ENCODE assay signal across 7 mouse cellular contexts in the genomic region with DNA sequence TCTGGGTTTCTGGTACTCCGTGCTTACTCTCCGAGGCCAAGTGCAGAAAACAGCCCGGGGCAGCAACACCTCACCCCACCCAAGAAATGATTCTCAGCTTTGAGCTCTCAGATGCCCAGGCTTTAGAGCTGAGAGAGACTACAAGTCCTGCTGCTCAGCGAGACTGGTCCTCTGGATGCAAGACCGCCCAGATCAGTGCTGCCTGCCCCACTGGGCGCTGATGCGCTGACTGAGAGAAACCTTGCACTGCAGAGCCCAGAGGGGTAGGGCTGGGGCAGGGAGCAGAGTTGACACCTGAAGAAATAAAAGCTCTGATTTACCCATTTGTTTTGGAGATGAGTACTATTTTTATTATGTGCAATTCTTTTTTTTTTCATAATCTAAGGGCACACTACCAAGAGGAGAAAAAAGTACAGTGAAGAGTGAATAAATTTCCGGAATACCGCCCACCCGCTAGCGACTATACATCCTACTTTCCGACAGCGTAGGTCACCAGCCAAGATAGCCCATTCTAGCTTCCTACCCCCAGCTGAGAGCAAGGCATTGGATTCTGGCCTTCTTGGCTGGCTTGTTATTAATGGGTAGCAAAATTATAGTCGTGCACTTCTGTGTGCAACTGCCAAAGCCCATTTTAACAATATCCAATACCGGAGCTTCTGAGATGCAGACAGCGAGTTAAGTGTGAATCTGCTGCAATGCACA. TPM values are rescaled to one million over a fixed set of nuclear protein-coding genes. Genes with fewer than 3 reads are reported as not detected.
DNase-seq lines count a peak whose midpoint lies in the region; ATAC-seq and TF ChIP-seq lines count a peak whose summit lies in the region.

Arpp21 (minus strand) TSS at position 243 of the 702 bp plus-strand sequence.

- peak within 1 kb of the TSS; percentile 59 for H3K4me2 ChIP-seq in lung, embryonic 15.5 days
- peak within 1 kb of the TSS; percentile 66 for H3K4me2 ChIP-seq in forebrain, embryonic 16.5 days (ENCODE audit: low read length)
- peak within 1 kb of the TSS; percentile 93 for H3K4me2 ChIP-seq in limb, embryonic 11.5 days (ENCODE audit: low read depth, severe bottlenecking)
- peak within 1 kb of the TSS; percentile 36 for H3K4me2 ChIP-seq in stomach, postnatal 0 days (replicated peaks; ENCODE audit: low read depth)

- peaks cover 63% of the 10 kb centered on the region for H3K27me3 ChIP-seq in lung, embryonic 15.5 days
- no peaks in the 10 kb centered on the region for H3K27me3 ChIP-seq in forebrain, embryonic 16.5 days (replicated peaks; ENCODE audit: control insufficient read depth, insufficient read depth, low read length)
- peaks cover 31% of the 10 kb centered on the region for H3K27me3 ChIP-seq in limb, embryonic 11.5 days (ENCODE audit: control insufficient read depth, insufficient read depth, low read length)
- peaks cover 10% of the 10 kb centered on the region; the same call in 1 of the 2 replicates for H3K27me3 ChIP-seq in stomach, postnatal 0 days (ENCODE audit: control insufficient read depth, insufficient read depth, low read length)

- H3K9ac ChIP-seq in lung, embryonic 15.5 days = no peak within 1 kb of the TSS
- H3K9ac ChIP-seq in forebrain, embryonic 16.5 days (replicated peaks; ENCODE audit: low read depth, low read length) = peak within 1 kb of the TSS; percentile 97
- H3K9ac ChIP-seq in limb, embryonic 11.5 days (ENCODE audit: low read length) = peak within 1 kb of the TSS; percentile 40; the same call in 1 of the 2 replicates
- H3K9ac ChIP-seq in stomach, postnatal 0 days (ENCODE audit: low read length) = no peak within 1 kb of the TSS

- WGBS in lung, embryonic 15.5 days = 27% methylated on average over 16 of the region's 16 CpGs
- WGBS in forebrain, embryonic 16.5 days = 10% methylated on average over 16 of the region's 16 CpGs
- 21% methylated on average over 16 of the region's 16 CpGs for WGBS in limb, embryonic 11.5 days
- WGBS in stomach, postnatal 0 days = 20% methylated on average over 16 of the region's 16 CpGs

- 0 out of 2 replicates have a peak, but pooled peaks cover 12% of the 10 kb centered on the region for H3K4me1 ChIP-seq in lung, embryonic 15.5 days
- H3K4me1 ChIP-seq in forebrain, embryonic 16.5 days (replicated peaks; ENCODE audit: control insufficient read depth, insufficient read depth, low read length) = peaks cover 9% of the 10 kb centered on the region; the same call in 1 of the 2 replicates
- H3K4me1 ChIP-seq in limb, embryonic 11.5 days (ENCODE audit: control insufficient read depth, insufficient read depth, low read length) = peaks cover 8% of the 10 kb centered on the region; the same call in 1 of the 2 replicates
- H3K4me1 ChIP-seq in stomach, postnatal 0 days (replicated peaks; ENCODE audit: control insufficient read depth, insufficient read depth) = no peaks in the 10 kb centered on the region

- no peak for DNase-seq in lung, adult 18-20 months
- peak; percentile 81 for DNase-seq in cerebellum, postnatal 10 days
- DNase-seq in limb, embryonic 11.5 days (ENCODE audit: low spot score) = no peak
- no peak for DNase-seq in stomach, postnatal 0 days (ENCODE audit: low spot score)
- no peak for DNase-seq in adrenal gland, adult 8-10 months

- peak within 1 kb of the TSS; percentile 30 for H3K4me3 ChIP-seq in lung, embryonic 15.5 days
- H3K4me3 ChIP-seq in forebrain, embryonic 16.5 days (replicated peaks; ENCODE audit: low read length) = peak within 1 kb of the TSS; percentile 58
- H3K4me3 ChIP-seq in limb, embryonic 11.5 days (ENCODE audit: low read depth, low read length) = peak within 1 kb of the TSS; percentile 41
- peak within 1 kb of the TSS; percentile 18; the same call in 1 of the 2 replicates for H3K4me3 ChIP-seq in stomach, postnatal 0 days (ENCODE audit: low read depth, low read length)

- TF ChIP-seq EP300 in stomach, postnatal 0 days (optimal IDR thresholded peaks at IDR 0.05) = no peak

- H3K9me3 ChIP-seq in lung, embryonic 15.5 days = no peaks in the 10 kb centered on the region
- no peaks in the 10 kb centered on the region for H3K9me3 ChIP-seq in forebrain, embryonic 16.5 days (ENCODE audit: control insufficient read depth, low read length)
- H3K9me3 ChIP-seq in limb, embryonic 11.5 days (ENCODE audit: control insufficient read depth, low read length) = no peaks in the 10 kb centered on the region
- no peaks in the 10 kb centered on the region for H3K9me3 ChIP-seq in stomach, postnatal 0 days (ENCODE audit: control insufficient read depth, low read length)

- no peak for TF ChIP-seq CTCF in stomach, postnatal 0 days (IDR thresholded peaks at IDR 0.05; ENCODE audit: low read depth)

- H3K27ac ChIP-seq in lung, embryonic 15.5 days = no peak within 1 kb of the TSS
- peak within 1 kb of the TSS; percentile 96 for H3K27ac ChIP-seq in forebrain, embryonic 16.5 days (ENCODE audit: low read length)
- no peak within 1 kb of the TSS for H3K27ac ChIP-seq in limb, embryonic 11.5 days (replicated peaks; ENCODE audit: low read depth, low read length)
- H3K27ac ChIP-seq in stomach, postnatal 0 days (replicated peaks) = no peak within 1 kb of the TSS

- no peak for ATAC-seq in lung, embryonic 15.5 days (ENCODE audit: borderline replicate concordance, extremely low read depth, low FRiP score, low TSS enrichment)
- peak; percentile 60 for ATAC-seq in forebrain, embryonic 16.5 days
- ATAC-seq in limb, embryonic 11.5 days (ENCODE audit: insufficient number of reproducible peaks, low FRiP score, low TSS enrichment, low read depth) = 0 out of 2 replicates have a peak, but pooled peaks have one; percentile 32
- ATAC-seq in stomach, postnatal 0 days (ENCODE audit: low FRiP score, low TSS enrichment) = no peak

- no peaks in the 10 kb centered on the region for H3K36me3 ChIP-seq in lung, embryonic 15.5 days
- no peaks in the 10 kb centered on the region for H3K36me3 ChIP-seq in forebrain, embryonic 16.5 days (ENCODE audit: control insufficient read depth, insufficient read depth)
- H3K36me3 ChIP-seq in limb, embryonic 11.5 days (ENCODE audit: control insufficient read depth, insufficient read depth, low read length) = no peaks in the 10 kb centered on the region
- H3K36me3 ChIP-seq in stomach, postnatal 0 days (ENCODE audit: control insufficient read depth, insufficient read depth, low read length) = no peaks in the 10 kb centered on the region

RNA-seq across cellular contexts. Expression of gene Arpp21, which starts in this region (rescaled TPM):
- polyA plus RNA-seq in lung, embryonic 15.5 days (2015; fragmentation: Nextera tagmentation; extraction: Ambion mirVana) = 1.9 and 5.8 TPM in 2 replicates
- 81.2 and 115 TPM in 2 replicates for polyA plus RNA-seq in forebrain, embryonic 16.5 days (2015; fragmentation: Nextera tagmentation; extraction: Ambion mirVana)
- 2.4 and 4.7 TPM in 2 replicates for polyA plus RNA-seq in limb, embryonic 11.5 days (2014; fragmentation: Nextera tagmentation; extraction: Ambion mirVana)
- polyA plus RNA-seq in stomach, postnatal 0 days (2015; fragmentation: Nextera tagmentation; extraction: Ambion mirVana) = 1.2 TPM in 2 replicates
- total RNA-seq in adrenal gland, adult 8-10 months (2022) = 1 to 10 TPM in 1 of 4 experiments, under 1 TPM in 3; 0.20 to 1.0 (median 0.58) TPM

Comparison
In these comparisons a context has a peak if more than half of its experiments do, and no peak if none do; other contexts are left out.
1. RNA of gene Arpp21 (polyA plus RNA-seq): 81.2 to 115 TPM in forebrain, embryonic 16.5 days; 1.9 to 5.8 TPM in lung, embryonic 15.5 days, 2.4 to 4.7 TPM in limb, embryonic 11.5 days and 1.2 TPM in stomach, postnatal 0 days; every median in the first group is over 10 times any median in the second.
2. ATAC-seq: peak in forebrain, embryonic 16.5 days (single experiment) and limb, embryonic 11.5 days (single experiment); none in lung, embryonic 15.5 days (single experiment) and stomach, postnatal 0 days (single experiment).
3. H3K4me2 ChIP-seq: peak in every context shown above with its lines; median percentile 93 in limb, embryonic 11.5 days; 66 in forebrain, embryonic 16.5 days; 59 in lung, embryonic 15.5 days; 36 in stomach, postnatal 0 days.
4. H3K9ac ChIP-seq: peak in forebrain, embryonic 16.5 days (single experiment) and limb, embryonic 11.5 days (single experiment); none in lung, embryonic 15.5 days (single experiment) and stomach, postnatal 0 days (single experiment).
5. DNase-seq: peak in cerebellum, postnatal 10 days (2 of 2); none in lung, adult 18-20 months (0 of 2), limb, embryonic 11.5 days (single experiment), stomach, postnatal 0 days (single experiment) and adrenal gland, adult 8-10 months (single experiment).
6. Peak in every context shown above with its lines, with median percentiles within 50 percentile points of each other: H3K4me3 ChIP-seq.